Mouse (Mus musculus): ENCODE measurements at regions not wholly inside any gene's neighbourhood (a gene's known extent, or its start where the extent isn't known, plus 50 kb on each side); places are given as distances from the start of the nearest gene placed in this dataset.
A peak's percentile ranks its signal among the peaks of the same experiment; 100 is the strongest.

GRCm38 (mm10) chr19:52321626-52322025 lies 57.5 kb downstream of the Ins1 start:
- no peak for DNase-seq

- no peak for DNase-seq
Observed at GRCm38 (mm10) chr19:52331398-52331797, 67.3 kb downstream of the Ins1 start.

GRCm38 (mm10) chr19:52355175-52355574 lies 91.1 kb downstream of the Ins1 start:
- DNase-seq: no peak

GRCm38 (mm10) chr19:52374892-52375578 lies 110.9 kb downstream of the Ins1 start:
- no peak for DNase-seq

- no peak for DNase-seq
Observed at GRCm38 (mm10) chr19:52406653-52407052, 142.6 kb downstream of the Ins1 start.

GRCm38 (mm10) chr19:52428768-52429167 lies 164.7 kb downstream of the Ins1 start:
- DNase-seq: no peak

- peak; percentile 44 for DNase-seq
Observed at GRCm38 (mm10) chr19:52442523-52442922, 178.4 kb downstream of the Ins1 start.

GRCm38 (mm10) chr19:52448931-52449330 lies 184.8 kb downstream of the Ins1 start:
- no peak for DNase-seq

GRCm38 (mm10) chr19:52449392-52449791 lies 185.3 kb downstream of the Ins1 start:
- no peak for DNase-seq

Measured in lung, postnatal 10 days (tissue).